Mouse (Mus musculus) large intestine, adult 2 months (tissue): ENCODE results near the gene Nostrin. TPM values are rescaled to one million over a fixed set of nuclear protein-coding genes. Genes with fewer than 3 reads are reported as not detected.

Source experiments
- polyA plus RNA-seq: library from polyadenylated mRNA; depleted of rRNA; stranded (reverse); fragments of >200 nt; gene quantifications from 2 replicates; pipeline ENCODE4 v1.2.3, GENCODE M21; 2012; rRNA removed

The Nostrin gene
- polyA plus RNA-seq, 1 experiment: 20.7 TPM

Other genes with a start within 250 kb of the Nostrin start
- gene Spc25, start 70.4 kb downstream of the Nostrin start, polyA plus RNA-seq: 3.7 and 3.8 TPM in 2 replicates
- not detected in 2 replicates for gene G6pc2, start 75.3 kb downstream of the Nostrin start, polyA plus RNA-seq
- 0.01 TPM in 1 of 2 replicates, not detected in the other for gene Abcb11, start 206.8 kb downstream of the Nostrin start, polyA plus RNA-seq
- 0.41 and 1.1 TPM in 2 replicates for gene Dhrs9, start 244.6 kb downstream of the Nostrin start, polyA plus RNA-seq